Mouse (Mus musculus) spleen, adult 18-20 months (tissue): ENCODE results near the gene Glg1.
A peak's percentile ranks its signal among the peaks of the same experiment; 100 is the strongest.
"Not testable (repeated sequence)": the region's sequence is repeated elsewhere in the genome, so short reads cannot be mapped to it uniquely, and the experiment has no call there.

ENCODE experiments used
- DNase-seq, 2 experiments: peaks; one replicate each; pipeline ENCODE4 v3.0.0; 2022; ENCODE audit warnings: mixed read lengths in 2 of 2

The Glg1 gene

DNA sequence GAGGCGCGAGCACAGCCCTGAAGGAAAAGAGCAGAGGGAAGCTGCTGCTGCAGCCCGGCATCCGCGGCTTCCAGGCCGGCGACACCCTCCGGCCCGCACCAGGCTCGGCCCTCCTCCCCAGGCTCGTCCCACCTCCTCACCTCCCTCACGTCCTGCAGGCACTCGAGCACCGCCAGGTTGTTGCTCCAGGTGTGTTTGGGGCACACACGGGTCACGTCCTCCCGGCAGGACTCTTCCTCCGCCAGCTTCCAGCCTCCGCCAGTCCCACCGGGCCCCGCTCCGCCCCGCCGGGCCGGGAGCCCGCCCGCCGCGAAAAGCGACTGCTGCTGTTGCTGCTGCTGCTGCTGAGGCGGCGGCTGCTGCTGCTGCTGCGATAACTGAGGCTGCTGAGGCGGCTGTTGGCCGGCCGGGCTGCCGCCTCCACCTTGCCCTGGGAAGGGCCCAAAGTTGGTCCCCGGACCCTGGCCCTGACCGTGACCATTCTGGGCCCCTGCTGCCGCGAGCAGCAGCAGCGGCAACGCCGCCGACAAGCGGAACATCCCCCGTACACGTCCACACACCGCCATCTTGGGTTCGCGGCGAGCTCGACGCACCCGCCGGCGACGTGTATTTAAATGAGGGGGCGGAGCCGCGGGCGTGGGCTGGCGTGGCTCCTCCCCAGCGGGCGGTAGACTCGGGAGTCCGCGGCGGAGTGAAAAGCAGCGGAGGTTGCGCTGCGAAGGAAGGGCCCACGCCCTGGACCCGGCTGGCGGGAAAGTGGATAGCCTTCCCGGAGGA lies at the start of gene Glg1:
Glg1 (minus strand) TSS at position 586 of the 777 bp plus-strand sequence.
- peak; percentile 88 to 96 for DNase-seq

DNA sequence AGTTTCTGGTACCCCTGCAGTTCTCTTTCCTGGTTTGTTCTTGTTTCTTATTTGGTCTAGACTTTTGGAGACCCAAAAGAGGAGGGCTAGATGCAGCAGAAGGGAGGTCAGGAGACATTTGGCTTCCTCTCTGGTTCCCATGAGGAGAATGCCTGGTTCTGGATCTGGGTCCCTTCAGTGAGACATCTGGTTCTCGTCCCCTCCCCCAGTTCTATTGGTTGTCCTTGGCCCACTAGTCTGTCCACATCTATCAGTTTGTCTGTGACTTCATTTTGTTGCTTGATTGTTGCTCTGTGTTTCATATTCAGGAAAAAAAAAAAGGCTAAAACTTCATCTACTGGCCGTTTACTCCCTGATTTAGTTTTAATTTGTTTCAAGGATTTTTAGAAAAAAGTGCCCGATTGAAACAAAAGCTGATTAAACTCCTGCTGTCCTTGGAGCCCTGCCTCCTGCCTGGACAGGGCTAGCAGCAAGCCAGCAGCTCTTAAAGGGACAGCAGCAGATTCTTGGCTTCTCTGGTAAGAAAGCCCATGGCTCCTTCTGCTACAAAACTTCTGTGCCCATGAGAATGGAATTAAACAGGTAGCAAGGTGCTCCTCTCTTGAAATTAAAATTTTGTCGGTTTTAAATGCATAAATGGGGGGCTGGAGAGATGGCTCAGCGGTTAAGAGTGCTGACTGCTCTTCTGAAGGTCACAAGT lies 46.2 kb upstream of the Glg1 start:
- DNase-seq: no peak

DNA sequence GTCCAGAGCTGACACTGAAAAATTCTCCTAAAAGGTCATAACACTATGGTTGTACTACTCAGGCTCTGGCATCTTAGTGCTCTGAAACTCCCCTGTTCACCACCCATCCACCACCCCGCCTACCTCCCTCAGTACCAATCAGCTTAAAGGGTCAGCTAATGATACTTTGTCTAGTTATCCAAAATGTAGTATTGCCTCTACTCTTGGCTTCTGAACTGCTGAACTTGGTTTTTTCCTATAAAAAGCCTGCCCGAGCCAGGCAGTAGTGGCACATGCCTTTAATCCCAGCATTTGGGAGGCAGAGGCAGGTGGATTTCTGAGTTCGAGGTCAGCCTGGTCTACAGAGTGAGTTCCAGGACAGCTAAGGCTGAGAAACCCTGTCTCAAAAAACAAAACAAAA lies 45.3 kb upstream of the Glg1 start:
- no peak for DNase-seq

DNA sequence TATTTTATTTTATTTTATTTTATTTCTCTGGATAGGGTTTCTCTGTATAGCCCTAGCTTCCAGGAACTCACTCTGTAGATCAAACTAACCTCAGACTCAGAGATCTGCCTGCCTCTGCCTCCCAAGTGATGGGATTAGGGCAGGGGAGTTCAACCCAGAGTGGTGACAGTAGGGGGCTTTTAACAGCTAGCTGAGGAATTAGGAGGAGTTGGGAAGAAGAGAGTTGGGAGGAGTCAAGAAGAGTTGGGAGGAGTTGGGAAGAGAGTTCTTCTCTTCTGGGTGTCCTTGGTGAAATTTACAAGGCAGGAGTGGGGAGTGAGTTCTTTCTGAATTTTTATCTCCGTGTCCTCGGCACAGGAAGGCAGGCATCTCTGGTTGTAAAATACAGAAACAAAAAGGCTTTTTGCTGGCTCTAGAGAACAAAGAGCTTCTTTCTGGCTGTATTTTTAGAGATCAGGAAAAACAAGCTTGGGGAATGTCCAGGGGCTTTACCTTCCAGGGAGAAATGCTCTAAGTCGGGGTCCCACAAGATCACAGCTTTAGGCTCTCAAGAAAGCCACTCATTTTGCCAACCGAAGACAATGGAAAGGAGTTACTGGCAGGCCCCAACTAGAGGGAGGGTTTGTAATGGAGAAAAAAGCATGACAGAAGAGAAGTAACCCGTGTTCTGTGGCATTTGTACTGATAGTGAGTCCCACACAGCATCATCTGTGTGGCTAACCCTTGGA lies 44.2 kb upstream of the Glg1 start:
- not testable (repeated sequence) for DNase-seq

DNA sequence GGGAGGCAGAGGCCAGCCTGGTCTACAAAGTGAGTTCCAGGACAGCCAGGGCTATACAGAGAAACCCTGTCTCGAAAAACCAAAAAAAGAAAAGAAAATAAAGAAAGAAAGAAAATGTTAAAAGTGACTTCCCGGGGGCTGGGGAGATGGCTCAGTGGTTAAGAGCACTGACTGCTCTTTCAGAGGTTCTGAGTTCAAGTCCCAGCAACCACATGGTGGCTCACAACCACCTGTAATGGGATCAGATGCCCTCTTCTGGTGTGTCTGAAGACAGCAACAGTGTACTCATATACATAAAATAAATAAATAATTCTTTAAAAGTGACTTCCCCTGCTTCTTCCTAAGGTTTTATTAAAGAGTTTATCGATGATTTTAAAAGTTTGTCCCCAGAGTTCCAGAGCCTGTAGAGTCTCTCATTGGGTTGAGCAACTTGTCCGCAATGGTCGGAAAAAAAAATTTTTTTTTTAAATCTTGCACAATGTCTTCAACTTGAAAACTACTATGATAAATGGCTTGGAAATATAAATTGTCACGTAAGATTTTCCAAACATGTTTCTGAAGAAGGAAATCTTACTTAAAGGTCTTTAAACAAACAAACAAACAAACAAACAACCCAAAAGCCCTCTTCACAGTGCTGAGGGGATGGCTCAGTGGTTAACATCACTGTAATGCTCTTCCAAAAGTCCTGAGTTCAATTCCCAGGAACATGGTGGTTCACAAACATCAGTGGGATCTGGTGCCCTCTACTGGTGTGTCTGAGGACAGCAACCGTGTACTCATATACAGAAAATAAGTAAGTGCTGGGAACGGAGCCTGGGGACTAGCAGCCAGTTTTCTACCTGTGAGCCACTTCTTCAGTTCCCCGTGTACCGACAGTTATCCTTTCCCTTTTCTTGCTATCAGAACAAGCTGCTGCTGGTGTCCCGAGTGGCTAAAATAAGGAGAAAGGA lies 41.9 kb upstream of the Glg1 start:
- no peak for DNase-seq

DNA sequence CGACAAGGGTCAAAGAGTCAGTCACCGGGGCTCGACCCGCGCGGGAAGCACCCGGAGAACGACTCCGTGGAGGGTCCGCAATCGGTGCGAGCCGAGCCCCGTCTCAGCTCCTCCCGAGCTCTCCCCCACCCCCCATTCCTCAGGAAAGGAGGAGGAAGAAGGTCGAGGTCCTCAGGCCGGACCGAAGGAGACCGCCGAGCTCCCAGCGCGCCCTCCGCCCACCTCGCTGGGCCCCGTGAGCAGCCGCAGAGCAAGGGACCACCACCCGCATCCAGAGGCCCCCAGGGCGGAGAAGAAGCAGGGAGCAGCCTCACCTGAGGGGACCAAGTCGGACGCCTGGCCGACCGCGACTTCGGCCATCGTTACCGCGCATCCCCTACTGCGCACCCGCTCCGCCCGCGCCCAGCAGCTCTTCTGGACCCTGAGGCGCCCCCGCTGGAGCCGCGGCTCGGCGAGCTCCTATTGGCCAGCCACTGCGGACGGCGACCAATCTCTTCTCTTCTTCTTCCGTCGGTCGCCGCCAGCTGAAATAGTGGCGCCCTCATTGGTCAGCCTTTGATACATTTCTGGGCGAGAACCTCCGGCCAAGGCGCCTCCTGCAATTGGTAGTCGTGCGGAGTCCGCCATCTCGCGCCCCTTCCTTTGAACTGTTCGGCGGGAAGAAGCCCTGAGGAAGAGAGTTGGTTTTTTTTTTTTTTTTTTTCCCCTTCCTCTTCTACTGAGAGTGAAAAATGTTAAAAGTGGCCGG lies 41.0 kb upstream of the Glg1 start, which contains the start of gene Rfwd3:
Rfwd3 (minus strand) TSS at position 402 of the 748 bp plus-strand sequence.
- peak; percentile 89 to 93 for DNase-seq

DNA sequence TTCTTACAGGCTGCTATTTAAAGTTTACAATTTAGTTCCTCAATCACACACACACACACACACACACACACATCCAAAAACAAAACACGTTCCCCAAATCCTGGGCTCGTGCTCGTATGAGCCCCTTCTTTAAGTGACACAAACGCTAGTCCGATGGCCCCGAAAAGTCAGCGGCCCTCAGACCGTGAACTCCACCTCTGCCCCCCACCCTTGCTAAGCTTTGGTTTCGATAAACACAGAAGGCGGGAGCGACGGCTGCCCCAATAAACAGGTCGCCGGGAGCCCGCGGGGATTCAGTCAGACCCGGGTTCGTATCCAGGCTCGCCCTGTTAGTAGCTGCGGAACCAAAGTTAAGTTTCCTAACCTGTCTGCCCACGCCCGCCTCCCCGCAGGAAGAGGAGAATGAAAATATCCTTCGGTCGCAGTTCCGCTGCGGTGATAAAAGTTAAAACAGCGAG lies 40.4 kb upstream of the Glg1 start:
- peak; percentile 44 to 60 for DNase-seq

DNA sequence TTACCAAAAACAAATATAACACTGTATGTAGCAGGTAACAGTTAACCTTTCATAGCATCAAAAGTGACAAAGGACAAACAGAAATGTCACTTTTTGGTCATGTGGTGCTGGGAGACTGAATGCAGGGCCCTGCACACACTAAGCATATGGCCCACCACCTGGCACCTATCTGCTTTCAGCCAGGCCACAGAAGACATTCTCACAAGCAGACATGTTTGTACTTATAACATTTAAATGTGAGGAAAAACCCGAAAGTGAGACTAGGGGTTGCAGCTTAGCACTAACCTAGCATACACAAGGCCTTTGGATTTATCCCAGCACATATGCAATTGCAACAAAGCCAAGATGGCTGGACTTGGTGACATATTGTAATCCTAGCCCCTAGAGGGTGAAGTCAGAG lies 39.0 kb upstream of the Glg1 start:
- DNase-seq: no peak

DNA sequence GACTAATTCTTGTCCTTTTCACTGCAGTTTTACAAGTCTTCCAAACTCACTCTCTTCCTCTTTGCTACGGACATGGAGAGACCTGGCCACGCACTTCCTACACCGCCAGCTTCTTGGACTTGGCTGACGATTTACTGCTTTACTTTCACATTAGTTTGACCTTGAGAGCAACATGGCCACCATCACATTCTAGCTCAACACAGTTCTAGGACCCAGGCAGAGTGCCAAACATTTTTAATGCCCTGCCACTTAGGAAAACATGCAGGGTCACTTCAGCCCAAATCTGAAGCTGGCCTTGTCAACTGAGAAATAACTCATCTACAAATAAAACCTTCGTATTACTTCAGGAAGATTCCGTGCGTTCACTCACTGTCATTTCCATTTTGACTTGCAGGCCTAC lies 32.7 kb upstream of the Glg1 start:
- DNase-seq: no peak

DNA sequence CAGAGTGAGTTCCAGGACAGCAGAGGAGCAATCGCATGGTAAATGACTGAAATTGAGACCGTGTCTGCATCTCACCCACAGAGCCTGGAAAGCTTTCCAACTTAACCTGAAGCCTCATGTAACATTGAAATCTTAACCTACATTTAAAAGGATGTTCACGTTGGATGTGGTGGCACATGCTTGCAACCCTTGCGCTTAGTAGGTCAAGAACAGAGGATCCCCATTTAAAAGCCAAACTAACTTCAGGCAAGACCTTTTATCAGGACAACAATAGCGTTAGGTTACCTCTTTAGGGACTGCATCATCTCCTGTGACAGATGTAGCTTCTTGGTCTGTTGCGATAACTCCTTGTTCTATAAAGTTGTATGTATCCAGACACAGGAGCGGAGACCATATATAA lies 31.6 kb upstream of the Glg1 start:
- DNase-seq: no peak

DNA sequence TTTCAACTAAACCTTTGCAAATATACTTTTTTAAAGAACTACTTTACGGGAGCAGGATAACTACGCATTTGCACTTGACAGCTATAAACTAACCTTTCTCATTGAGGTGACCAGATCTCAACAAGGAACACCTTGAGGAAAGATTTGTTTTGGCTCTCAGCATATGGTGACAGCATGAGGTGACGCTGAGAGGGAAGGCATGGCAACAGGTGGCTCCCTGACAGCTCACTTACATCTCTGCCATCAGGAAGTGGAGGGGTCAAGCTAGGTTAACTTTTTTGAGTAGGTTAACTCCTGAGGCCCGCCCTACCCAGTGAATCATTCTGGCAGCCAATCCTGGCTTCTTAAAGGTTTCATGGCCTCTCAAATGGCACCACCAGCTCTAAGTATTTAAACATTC lies 26.6 kb upstream of the Glg1 start:
- no peak for DNase-seq

DNA sequence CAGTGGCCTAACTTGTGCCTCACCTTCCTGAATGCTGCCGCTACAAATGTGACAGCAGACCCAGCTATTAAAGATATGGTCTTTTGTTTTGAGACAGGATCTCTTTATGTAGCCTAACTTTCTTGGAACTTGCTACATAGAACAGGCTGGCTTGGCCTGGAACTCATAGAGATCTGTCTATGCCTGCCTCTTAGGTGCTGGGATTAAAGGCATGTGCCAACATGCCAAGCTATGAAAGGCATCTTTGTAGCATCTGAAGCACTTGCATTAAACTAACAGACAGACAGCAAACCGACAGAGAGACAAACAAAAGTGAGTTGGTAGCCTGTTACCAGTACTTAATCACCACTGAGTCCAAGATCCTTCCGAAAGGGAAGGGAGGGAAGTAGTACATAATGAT lies 23.1 kb upstream of the Glg1 start:
- DNase-seq: no peak

DNA sequence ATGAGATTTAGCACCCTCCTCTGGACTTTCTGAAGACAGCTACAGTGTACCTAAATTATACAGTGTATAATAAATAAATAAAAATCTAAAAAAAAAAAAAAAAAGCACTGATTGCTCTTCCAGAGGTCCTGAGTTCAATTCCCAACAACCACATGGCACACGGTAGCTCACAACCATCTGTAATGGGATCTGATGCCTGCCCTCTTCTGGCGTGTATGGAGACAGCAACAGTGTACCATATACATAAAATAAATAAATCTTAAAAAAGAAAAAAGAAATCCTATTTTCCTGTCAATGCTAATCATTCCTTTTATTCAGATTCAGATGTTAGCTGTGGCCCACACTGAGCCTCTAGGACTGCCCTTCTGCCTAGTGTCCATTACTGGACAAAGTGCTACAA lies 9.3 kb upstream of the Glg1 start:
- no peak for DNase-seq

DNA sequence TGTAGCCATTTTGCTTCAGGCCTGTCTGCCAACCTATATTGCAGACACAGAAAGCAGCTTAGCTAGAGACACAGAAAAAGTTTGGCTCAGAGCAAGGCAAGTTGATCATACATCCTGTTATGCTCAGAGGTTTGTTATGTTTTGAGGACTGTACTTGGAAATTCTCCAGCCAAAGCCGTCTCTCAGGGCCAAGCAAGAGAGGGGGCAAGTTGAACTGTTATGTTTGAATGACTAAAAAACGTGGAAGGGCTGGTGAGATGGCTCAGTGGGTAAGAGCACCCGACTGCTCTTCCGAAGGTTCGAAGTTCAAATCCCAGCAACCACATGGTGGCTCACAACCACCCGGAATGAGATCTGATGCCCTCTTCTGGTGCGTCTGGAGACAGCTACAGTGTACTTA lies 7.1 kb upstream of the Glg1 start:
- DNase-seq: not testable (repeated sequence)

DNA sequence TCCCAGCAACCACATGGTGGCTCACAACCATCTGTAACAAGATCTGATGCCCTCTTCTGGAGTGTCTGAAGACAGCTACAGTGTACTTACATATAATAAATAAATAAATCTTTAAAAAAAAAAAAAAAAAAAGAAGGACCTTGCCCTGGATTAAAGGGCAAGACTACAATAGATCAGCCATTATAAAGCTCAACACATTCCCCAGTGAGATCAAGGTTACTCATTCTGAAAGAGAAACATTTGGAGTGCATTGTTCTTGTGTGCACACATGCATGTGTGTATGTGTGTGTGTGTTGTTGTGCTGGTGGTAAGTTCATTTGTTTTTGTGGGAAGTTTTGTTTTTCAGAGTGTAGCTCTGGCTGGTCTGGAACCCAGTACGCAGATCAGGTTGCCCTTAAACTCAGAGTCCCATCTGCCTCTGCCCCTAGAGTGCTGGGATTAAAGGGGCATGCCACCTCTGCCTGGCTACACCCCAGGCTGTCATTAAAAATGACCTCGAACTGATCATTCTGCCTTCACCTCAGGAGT lies 5.7 kb upstream of the Glg1 start:
- DNase-seq: no peak

DNA sequence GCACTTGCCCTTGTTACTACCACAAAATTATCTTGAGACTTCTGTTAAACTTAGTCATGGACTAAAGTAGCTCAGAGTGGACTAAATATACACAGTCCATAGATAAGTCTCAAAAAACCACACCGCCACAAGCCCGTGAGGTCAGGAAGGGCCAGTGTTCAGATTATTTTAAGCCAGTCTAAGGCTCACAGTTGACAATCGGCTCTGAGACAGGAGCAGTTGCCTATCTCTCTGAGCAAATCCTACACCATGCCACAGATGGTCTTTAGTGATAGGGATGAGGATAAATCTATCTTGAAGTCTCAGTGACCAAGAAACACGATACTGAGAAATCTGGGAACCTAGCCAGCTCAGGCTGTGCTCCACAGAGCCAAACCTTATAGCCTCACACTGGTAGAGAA lies 3.0 kb upstream of the Glg1 start:
- DNase-seq: no peak

DNA sequence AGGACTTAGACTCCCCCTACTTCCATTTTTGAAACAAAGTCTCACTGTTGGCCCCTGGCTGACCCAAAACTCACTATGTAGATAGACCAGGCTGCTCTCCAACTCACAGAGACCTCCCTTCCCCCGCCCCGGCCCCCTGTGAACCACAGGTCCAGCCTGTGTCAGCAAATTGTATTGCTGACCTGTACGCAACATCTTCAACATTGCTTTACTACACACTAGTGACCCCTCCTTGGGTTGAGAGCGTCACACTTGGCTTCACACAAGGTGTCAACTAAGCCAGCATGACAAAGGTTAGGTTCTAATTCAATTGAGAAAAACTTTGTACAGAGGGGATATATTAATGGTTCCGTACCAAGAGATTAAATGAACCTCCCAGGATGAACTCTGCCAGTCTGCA lies 1.2 kb upstream of the Glg1 start:
- DNase-seq: no peak

DNA sequence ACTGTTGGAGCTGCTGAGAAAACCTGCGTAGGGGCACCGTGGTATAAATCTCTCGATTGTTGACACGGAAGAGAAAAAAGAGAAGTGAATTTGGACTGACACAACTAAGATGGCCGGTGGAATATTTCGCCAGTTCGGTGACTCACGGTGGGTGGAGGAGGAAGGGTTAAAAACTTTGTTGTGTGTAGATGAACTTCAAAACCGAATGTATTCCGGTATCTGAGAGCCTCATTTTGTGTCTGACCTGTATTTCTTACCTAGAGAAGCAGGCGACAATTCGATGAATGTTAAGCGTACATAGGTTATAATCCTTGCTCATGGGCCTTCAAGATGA lies 359 bp upstream of the Glg1 start:
- DNase-seq: no peak

DNA sequence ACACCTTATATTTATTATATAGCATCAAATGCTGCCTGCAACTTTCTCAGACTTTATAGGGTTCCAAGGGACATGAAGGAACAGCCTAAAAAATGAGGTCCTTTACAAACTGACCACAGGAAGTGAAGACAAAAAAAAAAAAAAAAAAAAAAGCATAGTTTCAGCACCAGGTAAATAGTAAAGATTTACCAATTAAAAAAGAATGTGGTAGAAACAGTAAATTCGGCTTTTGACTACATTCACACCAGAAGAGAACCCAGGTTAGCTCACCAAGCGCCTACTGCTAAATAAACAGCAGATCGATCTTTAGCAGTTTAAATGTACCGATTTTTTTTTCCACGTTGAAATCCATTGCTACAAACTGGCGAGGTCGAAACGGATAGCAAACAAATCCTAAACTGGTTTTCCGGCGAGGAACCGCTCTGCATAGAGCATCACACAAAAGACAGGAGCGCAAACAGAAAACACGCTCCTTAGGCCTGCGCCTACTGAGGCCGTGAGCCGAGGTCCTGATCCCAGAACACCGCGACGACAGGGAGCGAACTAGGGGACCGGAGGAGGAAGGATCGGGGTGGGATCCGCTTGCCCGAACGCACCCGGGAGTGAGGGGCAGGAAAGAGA lies 896 bp downstream of the Glg1 start:
- no peak for DNase-seq

DNA sequence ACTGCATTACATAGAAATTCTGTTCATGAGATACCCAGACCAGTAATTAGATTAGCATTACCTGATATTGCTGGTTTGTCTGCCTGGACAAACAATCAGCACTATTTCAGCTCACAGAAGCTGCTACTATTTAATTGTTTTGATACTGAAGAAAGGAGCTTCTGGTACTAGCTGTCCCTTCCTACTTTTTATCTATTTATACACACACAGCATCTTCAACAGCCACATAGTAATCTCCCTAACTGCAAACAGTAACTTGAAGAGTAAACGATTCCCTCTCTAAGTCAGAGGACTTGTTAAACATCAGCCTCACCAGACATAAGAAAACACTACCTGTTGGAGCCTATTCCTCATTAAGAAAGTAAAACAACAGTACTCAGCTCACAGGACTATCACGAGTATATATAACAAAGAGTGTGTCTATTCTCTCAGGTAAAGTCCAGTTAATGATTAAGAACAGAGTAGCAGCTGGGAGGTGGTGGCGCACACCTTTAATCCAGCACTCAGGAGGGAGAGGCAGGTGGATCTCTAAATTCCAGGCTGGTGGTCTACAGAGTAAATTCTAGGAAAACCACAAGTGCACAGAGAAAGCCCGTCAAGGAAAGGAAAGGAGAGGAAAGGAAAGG lies 6.4 kb downstream of the Glg1 start:
- DNase-seq: no peak

DNA sequence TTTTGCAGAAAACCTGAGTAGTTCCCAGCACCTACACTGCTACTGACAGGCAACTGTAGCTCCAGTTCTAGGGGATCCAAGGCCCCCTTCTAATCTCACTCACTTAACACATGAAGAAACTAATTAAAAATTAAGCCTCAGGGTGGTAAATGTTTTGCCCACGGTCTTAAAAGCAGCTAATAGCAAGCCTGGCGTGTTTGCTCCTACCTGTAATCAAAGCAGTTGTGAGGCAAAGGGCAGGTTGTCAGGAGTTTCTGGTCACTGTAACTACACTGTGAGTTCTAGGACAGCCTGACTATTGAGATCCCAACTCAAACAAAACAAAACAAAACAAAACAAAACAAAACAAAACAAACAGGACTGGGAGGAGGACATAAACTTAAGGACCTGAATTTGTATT lies 8.9 kb downstream of the Glg1 start:
- DNase-seq: no peak
